Mouse (Mus musculus): ENCODE results near the gene Itgam. TPM values are rescaled to one million over a fixed set of nuclear protein-coding genes. Genes with fewer than 3 reads are reported as not detected.

Gene Itgam
- polyA plus RNA-seq, 1 experiment from 2014 or later, result 0.20 TPM

GRCm38 (mm10) chr7:128049254-128049653 is 13.2 kb upstream of the Itgam start:
- no peak overlapping the region for H3K9ac ChIP-seq (ENCODE audit: low read length)
- no peak for DNase-seq (ENCODE audit: low spot score, missing footprints)
- H3K4me3 ChIP-seq (ENCODE audit: low read depth, low read length), result no peak overlapping the region
- H3K36me3 ChIP-seq (ENCODE audit: control insufficient read depth, insufficient read depth, low read length), result no peaks in the 10 kb centered on the region
- H3K9me3 ChIP-seq (ENCODE audit: control insufficient read depth, low read length), result no peaks in the 10 kb centered on the region
- H3K4me2 ChIP-seq, result no peak overlapping the region
- no peaks in the 10 kb centered on the region for H3K27me3 ChIP-seq (ENCODE audit: control insufficient read depth, insufficient read depth, low read length)
- ATAC-seq (ENCODE audit: low FRiP score), result no peak
- WGBS, result 90% methylated on average over 2 of the region's 2 CpGs
- no peak overlapping the region for H3K27ac ChIP-seq (ENCODE audit: low read depth, low read length)
- H3K4me1 ChIP-seq (ENCODE audit: control insufficient read depth, insufficient read depth, low read length), result no peaks in the 10 kb centered on the region

DNA sequence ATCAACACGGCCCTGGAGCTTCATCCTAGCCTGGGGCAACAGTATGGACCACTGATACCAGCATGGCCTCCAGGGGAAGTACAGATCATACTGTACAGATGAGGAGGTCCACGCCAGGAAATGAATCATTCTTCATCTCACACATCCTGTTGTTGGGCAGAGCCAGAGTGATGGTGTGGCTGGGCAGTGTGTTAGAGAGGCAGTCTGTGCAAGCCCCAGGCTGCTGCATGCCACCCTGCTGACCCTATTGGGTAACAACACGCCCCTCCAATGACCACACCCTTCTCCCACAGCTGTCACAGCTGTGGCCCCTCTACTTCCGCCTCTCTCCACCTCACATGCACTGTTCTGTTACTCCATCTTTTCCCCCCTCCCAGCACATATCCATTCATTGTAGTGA is 11.7 kb upstream of the Itgam start:
- no peaks in the 10 kb centered on the region for H3K9me3 ChIP-seq (ENCODE audit: control insufficient read depth, low read length)
- H3K9ac ChIP-seq (ENCODE audit: low read length), result no peak overlapping the region
- H3K4me2 ChIP-seq, result no peak overlapping the region
- no peak for ATAC-seq (ENCODE audit: low FRiP score)
- H3K27me3 ChIP-seq (ENCODE audit: control insufficient read depth, insufficient read depth, low read length), result no peaks in the 10 kb centered on the region
- no peak overlapping the region for H3K27ac ChIP-seq (ENCODE audit: low read depth, low read length)
- H3K4me3 ChIP-seq (ENCODE audit: low read depth, low read length), result no peak overlapping the region
- no peaks in the 10 kb centered on the region for H3K4me1 ChIP-seq (ENCODE audit: control insufficient read depth, insufficient read depth, low read length)
- no peak for DNase-seq (ENCODE audit: low spot score, missing footprints)
- WGBS, result 77% methylated on average over 4 of the region's 4 CpGs
- H3K36me3 ChIP-seq (ENCODE audit: control insufficient read depth, insufficient read depth, low read length), result no peaks in the 10 kb centered on the region

GRCm38 (mm10) chr7:128053061-128053460 is 9.4 kb upstream of the Itgam start:
- Histone ChIP-seq H3K27me3 (ENCODE audit: control insufficient read depth, insufficient read depth, low read length) (no peaks in the 10 kb centered on the region), H3K4me3 (ENCODE audit: low read depth, low read length) (no peak overlapping the region), H3K4me1 (ENCODE audit: control insufficient read depth, insufficient read depth, low read length) (no peaks in the 10 kb centered on the region), H3K4me2 (no peak overlapping the region), H3K27ac (ENCODE audit: low read depth, low read length) (no peak overlapping the region), H3K9me3 (ENCODE audit: control insufficient read depth, low read length) (no peaks in the 10 kb centered on the region), H3K36me3 (ENCODE audit: control insufficient read depth, insufficient read depth, low read length) (no peaks in the 10 kb centered on the region), H3K9ac (ENCODE audit: low read length) (no peak overlapping the region)
- no peak for DNase-seq (ENCODE audit: low spot score, missing footprints)
- no peak for ATAC-seq (ENCODE audit: low FRiP score)
- 79% methylated on average over 5 of the region's 5 CpGs for WGBS

DNA sequence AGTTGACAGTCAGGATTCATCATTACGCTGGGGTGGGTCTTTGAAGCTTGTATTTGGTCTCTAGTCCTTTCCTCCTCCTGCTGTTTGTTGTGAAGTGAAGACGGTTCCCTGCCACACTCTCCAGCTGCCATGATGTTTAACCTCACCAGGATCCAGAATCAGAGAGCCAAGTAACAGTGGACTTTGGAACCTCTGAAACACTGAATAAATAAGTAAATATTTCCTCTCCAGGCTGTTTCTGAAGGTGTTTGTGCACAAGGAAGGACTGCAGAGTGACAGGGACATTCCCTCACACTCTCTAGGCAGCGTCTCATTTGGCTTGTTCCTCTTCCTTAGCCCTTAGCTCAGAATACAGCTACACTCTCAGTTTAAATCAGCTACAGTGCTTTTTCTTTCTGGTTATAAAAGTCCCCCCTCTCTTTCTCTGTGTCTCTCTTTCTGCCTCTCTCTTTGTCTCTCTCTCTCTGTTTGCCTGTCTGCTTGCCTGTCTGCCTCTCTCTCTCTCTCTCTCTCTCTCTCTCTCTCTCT is 5.5 kb upstream of the Itgam start:
- Histone ChIP-seq H3K4me2 (no peak overlapping the region), H3K27me3 (ENCODE audit: control insufficient read depth, insufficient read depth, low read length) (no peaks in the 10 kb centered on the region), H3K4me3 (ENCODE audit: low read depth, low read length) (no peak overlapping the region), H3K9me3 (ENCODE audit: control insufficient read depth, low read length) (no peaks in the 10 kb centered on the region), H3K36me3 (ENCODE audit: control insufficient read depth, insufficient read depth, low read length) (no peaks in the 10 kb centered on the region), H3K27ac (ENCODE audit: low read depth, low read length) (no peak overlapping the region), H3K4me1 (ENCODE audit: control insufficient read depth, insufficient read depth, low read length) (no peaks in the 10 kb centered on the region), H3K9ac (ENCODE audit: low read length) (no peak overlapping the region)
- DNase-seq (ENCODE audit: low spot score, missing footprints), result no peak
- WGBS, result 66% methylated on average over 3 of the region's 3 CpGs
- ATAC-seq (ENCODE audit: low FRiP score), result no peak

DNA sequence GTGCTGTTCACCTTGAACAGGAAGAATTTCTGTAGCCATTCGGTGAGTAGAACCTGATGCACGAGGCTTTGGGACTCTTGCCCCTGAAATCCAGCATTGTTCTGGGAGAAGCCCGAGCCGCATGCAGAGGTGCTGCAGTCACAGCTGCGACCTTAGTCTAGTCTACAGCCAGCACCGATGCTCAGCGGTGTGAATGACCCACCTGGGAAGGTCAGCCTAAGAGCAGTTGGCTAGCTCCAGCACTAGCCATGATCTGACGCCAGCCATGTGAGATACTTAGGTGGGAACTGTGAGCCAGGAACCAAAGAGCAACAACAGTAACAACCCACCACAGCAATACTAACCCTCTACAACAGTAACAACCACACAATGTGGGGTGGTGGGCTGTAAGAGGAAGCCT is 4.6 kb upstream of the Itgam start:
- no peak for DNase-seq (ENCODE audit: low spot score, missing footprints)
- ATAC-seq (ENCODE audit: low FRiP score), result no peak
- no peaks in the 10 kb centered on the region for H3K9me3 ChIP-seq (ENCODE audit: control insufficient read depth, low read length)
- 85% methylated on average over 8 of the region's 8 CpGs for WGBS
- no peaks in the 10 kb centered on the region for H3K4me1 ChIP-seq (ENCODE audit: control insufficient read depth, insufficient read depth, low read length)
- no peaks in the 10 kb centered on the region for H3K36me3 ChIP-seq (ENCODE audit: control insufficient read depth, insufficient read depth, low read length)
- H3K27me3 ChIP-seq (ENCODE audit: control insufficient read depth, insufficient read depth, low read length), result no peaks in the 10 kb centered on the region
- H3K27ac ChIP-seq (ENCODE audit: low read depth, low read length), result no peak overlapping the region
- no peak overlapping the region for H3K9ac ChIP-seq (ENCODE audit: low read length)
- H3K4me2 ChIP-seq, result no peak overlapping the region
- no peak overlapping the region for H3K4me3 ChIP-seq (ENCODE audit: low read depth, low read length)

- Histone ChIP-seq H3K4me3 (ENCODE audit: low read depth, low read length) (no peak overlapping the region), H3K36me3 (ENCODE audit: control insufficient read depth, insufficient read depth, low read length) (no peaks in the 10 kb centered on the region), H3K27ac (ENCODE audit: low read depth, low read length) (no peak overlapping the region), H3K9ac (ENCODE audit: low read length) (no peak overlapping the region), H3K27me3 (ENCODE audit: control insufficient read depth, insufficient read depth, low read length) (no peaks in the 10 kb centered on the region), H3K4me1 (ENCODE audit: control insufficient read depth, insufficient read depth, low read length) (no peaks in the 10 kb centered on the region), H3K9me3 (ENCODE audit: control insufficient read depth, low read length) (no peaks in the 10 kb centered on the region), H3K4me2 (no peak overlapping the region)
- 70% methylated on average over 7 of the region's 7 CpGs for WGBS
- no peak for ATAC-seq (ENCODE audit: low FRiP score)
- DNase-seq (ENCODE audit: low spot score, missing footprints), result no peak
Measured at GRCm38 (mm10) chr7:128058576-128058975, 3.9 kb upstream of the Itgam start.

- 85% methylated on average over 4 of the region's 4 CpGs for WGBS
- Histone ChIP-seq H3K27ac (ENCODE audit: low read depth, low read length) (no peak overlapping the region), H3K4me1 (ENCODE audit: control insufficient read depth, insufficient read depth, low read length) (no peaks in the 10 kb centered on the region), H3K27me3 (ENCODE audit: control insufficient read depth, insufficient read depth, low read length) (no peaks in the 10 kb centered on the region), H3K4me3 (ENCODE audit: low read depth, low read length) (no peak overlapping the region), H3K4me2 (no peak overlapping the region), H3K36me3 (ENCODE audit: control insufficient read depth, insufficient read depth, low read length) (no peaks in the 10 kb centered on the region), H3K9ac (ENCODE audit: low read length) (no peak overlapping the region), H3K9me3 (ENCODE audit: control insufficient read depth, low read length) (no peaks in the 10 kb centered on the region)
- DNase-seq (ENCODE audit: low spot score, missing footprints), result no peak
- ATAC-seq (ENCODE audit: low FRiP score), result no peak
Measured at GRCm38 (mm10) chr7:128059091-128059490, 3.3 kb upstream of the Itgam start.

GRCm38 (mm10) chr7:128063211-128063781 is 856 bp downstream of the Itgam start:
- Histone ChIP-seq H3K4me2 (no peak overlapping the region), H3K4me1 (ENCODE audit: control insufficient read depth, insufficient read depth, low read length) (no peaks in the 10 kb centered on the region), H3K27ac (ENCODE audit: low read depth, low read length) (no peak overlapping the region), H3K27me3 (ENCODE audit: control insufficient read depth, insufficient read depth, low read length) (no peaks in the 10 kb centered on the region), H3K9me3 (ENCODE audit: control insufficient read depth, low read length) (no peaks in the 10 kb centered on the region), H3K36me3 (ENCODE audit: control insufficient read depth, insufficient read depth, low read length) (no peaks in the 10 kb centered on the region), H3K9ac (ENCODE audit: low read length) (no peak overlapping the region), H3K4me3 (ENCODE audit: low read depth, low read length) (no peak overlapping the region)
- DNase-seq (ENCODE audit: low spot score, missing footprints), result no peak
- 87% methylated on average over 6 of the region's 6 CpGs for WGBS
- ATAC-seq (ENCODE audit: low FRiP score), result no peak

GRCm38 (mm10) chr7:128065547-128065946 is 3.1 kb downstream of the Itgam start:
- no peak for ATAC-seq (ENCODE audit: low FRiP score)

More at GRCm38 (mm10) chr7:128065547-128065946, 3.1 kb downstream of the Itgam start:
- 88% methylated on average over 5 of the region's 5 CpGs for WGBS
- no peak overlapping the region for H3K9ac ChIP-seq (ENCODE audit: low read length)
- no peaks in the 10 kb centered on the region for H3K4me1 ChIP-seq (ENCODE audit: control insufficient read depth, insufficient read depth, low read length)
- H3K27ac ChIP-seq (ENCODE audit: low read depth, low read length), result no peak overlapping the region
- no peak overlapping the region for H3K4me3 ChIP-seq (ENCODE audit: low read depth, low read length)
- H3K27me3 ChIP-seq (ENCODE audit: control insufficient read depth, insufficient read depth, low read length), result no peaks in the 10 kb centered on the region
- H3K36me3 ChIP-seq (ENCODE audit: control insufficient read depth, insufficient read depth, low read length), result no peaks in the 10 kb centered on the region
- no peak overlapping the region for H3K4me2 ChIP-seq
- no peak for DNase-seq (ENCODE audit: low spot score, missing footprints)
- H3K9me3 ChIP-seq (ENCODE audit: control insufficient read depth, low read length), result no peaks in the 10 kb centered on the region
